Mouse (Mus musculus) CH12.LX (cell line): ENCODE measurements around the gene Pde4d. TPM values are rescaled to one million over a fixed set of nuclear protein-coding genes. Genes with fewer than 3 reads are reported as not detected.

Experiments used
- DNase-seq: peaks from one replicate; pipeline ENCODE4 v3.0.0-alpha.2; 2013; ENCODE audit errors: extremely low read depth
- H3K27ac ChIP-seq: 2 replicates; pipeline ENCODE4 v1.5.1; 2012; ENCODE audit warnings: low read depth, mild to moderate bottlenecking, control low read depth, moderate library complexity; ENCODE audit not compliant: insufficient read depth
- H3K27me3 ChIP-seq: replicated peaks from 2 replicates; pipeline ENCODE3; 2012; ENCODE audit warnings: inconsistent platforms
- H3K36me3 ChIP-seq, 2 experiments: replicated peaks in 1 of 2; 2 replicates each; pipeline versions ENCODE3 to v1.6.1; 2012; ENCODE audit warnings: inconsistent platforms in 1 of 2, low read length in 1 of 2, mild to moderate bottlenecking in 1 of 2, mixed read lengths in 1 of 2, moderate library complexity in 1 of 2; ENCODE audit not compliant: control insufficient read depth in 1 of 2, insufficient read depth in 1 of 2
- H3K4me1 ChIP-seq, 2 experiments: 2 replicates each; pipeline ENCODE4 v1.6.1; 2012; ENCODE audit warnings: inconsistent platforms in 1 of 2, moderate library complexity in 1 of 2; ENCODE audit not compliant: insufficient read depth in 2 of 2, control insufficient read depth in 1 of 2
- H3K4me2 ChIP-seq: 2 replicates; pipeline ENCODE4 v1.6.1; 2012; ENCODE audit warnings: low read depth, mild to moderate bottlenecking, control low read depth; ENCODE audit not compliant: poor library complexity, insufficient read depth, severe bottlenecking
- H3K4me3 ChIP-seq, 3 experiments: fragments of 150-350 bp in 1 of 3; sonication (generic) in 1 of 3; replicated peaks in 1 of 3; 2 replicates each; pipeline versions ENCODE3 to v1.5.1; 2011 to 2012; ENCODE audit warnings: low read depth in 2 of 3, low read length in 2 of 3, mild to moderate bottlenecking in 2 of 3, moderate library complexity in 2 of 3, control low read depth in 1 of 3, improper control_type of control experiment in 1 of 3, inconsistent platforms in 1 of 3, mixed read lengths in 1 of 3; ENCODE audit not compliant: poor library complexity in 1 of 3
- H3K79me2 ChIP-seq: replicated peaks from 2 replicates; pipeline ENCODE4 v1.6.1; 2012; ENCODE audit warnings: mild to moderate bottlenecking, moderate library complexity; ENCODE audit not compliant: control insufficient read depth, poor library complexity, insufficient read depth, severe bottlenecking; ENCODE audit errors: extremely low read depth
- H3K9ac ChIP-seq: 2 replicates; pipeline ENCODE4 v1.6.1; 2012; ENCODE audit warnings: low read depth, mild to moderate bottlenecking, control low read depth, moderate library complexity; ENCODE audit not compliant: insufficient read depth
- H3K9me3 ChIP-seq: replicated peaks from 2 replicates; pipeline ENCODE3; 2012; ENCODE audit warnings: low read length, inconsistent platforms, mixed read lengths
- BHLHE40 ChIP-seq: IDR thresholded peaks from 2 replicates; pipeline ENCODE4 v1.6.1; 2011; ENCODE audit warnings: mild to moderate bottlenecking, low read depth, low read length, improper control_type of control experiment
- CHD2 ChIP-seq: IDR thresholded peaks from 2 replicates; pipeline ENCODE4 v1.6.1; 2011; ENCODE audit warnings: low read length, improper control_type of control experiment
- CTCF ChIP-seq, 2 experiments: IDR thresholded peaks in 1 of 2; conservative IDR thresholded peaks in 1 of 2; 2 replicates each; pipeline ENCODE4 v1.5.1; 2011 to 2012; ENCODE audit warnings: low read depth in 2 of 2, low read length in 2 of 2, improper control_type of control experiment in 1 of 2, inconsistent platforms in 1 of 2, mild to moderate bottlenecking in 1 of 2, moderate library complexity in 1 of 2
- IRF4 ChIP-seq: IDR thresholded peaks from 2 replicates; pipeline ENCODE4 v1.6.1; 2014; ENCODE audit warnings: low read depth, mild to moderate bottlenecking, inconsistent platforms, low read length, improper control_type of control experiment
- JUN ChIP-seq: IDR thresholded peaks from 2 replicates; pipeline ENCODE4 v1.6.1; 2011; ENCODE audit warnings: low read depth, mild to moderate bottlenecking, low read length, improper control_type of control experiment, moderate library complexity; ENCODE audit not compliant: insufficient read depth
- MAFK ChIP-seq: IDR thresholded peaks from 2 replicates; pipeline ENCODE4 v1.6.1; 2011; ENCODE audit warnings: low read length, improper control_type of control experiment; ENCODE audit not compliant: insufficient replicate concordance
- MAX ChIP-seq: IDR thresholded peaks from 2 replicates; pipeline ENCODE4 v1.6.1; 2011; ENCODE audit warnings: low read length, improper control_type of control experiment
- MXI1 ChIP-seq: IDR thresholded peaks from 2 replicates; pipeline ENCODE4 v1.6.1; 2011; ENCODE audit warnings: mild to moderate bottlenecking, low read depth, low read length, improper control_type of control experiment
- NELFE ChIP-seq: IDR thresholded peaks from 2 replicates; pipeline ENCODE4 v1.6.1; 2011; ENCODE audit warnings: low read depth, low read length, improper control_type of control experiment
- PAX5 ChIP-seq: IDR thresholded peaks from 2 replicates; pipeline ENCODE4 v1.6.1; 2012; ENCODE audit warnings: low read length, inconsistent platforms, mixed read lengths
- SIN3A ChIP-seq: IDR thresholded peaks from 2 replicates; pipeline ENCODE4 v1.6.1; 2012; ENCODE audit warnings: low read length, improper control_type of control experiment, inconsistent platforms
- UBTF ChIP-seq: IDR thresholded peaks from 2 replicates; pipeline ENCODE4 v1.6.1; 2012; ENCODE audit warnings: low read depth, mild to moderate bottlenecking, inconsistent platforms, low read length, improper control_type of control experiment, moderate library complexity
- ZKSCAN1 ChIP-seq: IDR thresholded peaks from 2 replicates; pipeline ENCODE4 v1.6.1; 2012; ENCODE audit warnings: low read depth, inconsistent platforms, low read length, improper control_type of control experiment, borderline replicate concordance
- ZNF384 ChIP-seq: IDR thresholded peaks from 2 replicates; pipeline ENCODE4 v1.6.1; 2012; ENCODE audit warnings: low read depth, low read length, improper control_type of control experiment, inconsistent platforms
- dilution Hi-C: fragments of 300-500 bp; cut with MboI; formaldehyde crosslinking; loops from 2 replicates; pipeline ENCODE4 v1.14.3; 2020; ENCODE audit warnings: low sequenced_read_pairs; ENCODE audit not compliant: extremely low pct_unique_long_range_greater_than_20kb, extremely low pct_ligation_motif_present
- in situ Hi-C: fragments of 300-500 bp; cut with MboI; formaldehyde crosslinking; loops from 3 replicates; pipeline ENCODE4 v1.14.3; 2019; ENCODE audit warnings: low sequenced_read_pairs, low pct_ligation_motif_present, low pct_unique_long_range_greater_than_20kb, mixed read lengths
- polyA plus RNA-seq: library from polyadenylated mRNA; unstranded; fragments of >175 nt; gene quantifications from 2 replicates; pipeline ENCODE4 v1.2.1, GENCODE M21; 2012; ENCODE audit warnings: low read depth; ENCODE audit not compliant: insufficient read length
- total RNA-seq, 2 experiments: library from RNA; depleted of rRNA; stranded (reverse); fragments of 300-350 nt in 1 of 2; fragments of >200 nt in 1 of 2; gene quantifications; 2 replicates each; pipeline ENCODE4 v1.2.3; 2012 to 2014

The Pde4d gene
- total and polyA plus RNA-seq, 3 experiments: not detected

GRCm38 (mm10) chr13:109615785-109616281 is 1166.1 kb downstream of the Pde4d start:
- Histone ChIP-seq H3K36me3 (no peaks in the 10 kb centered on the region), H3K27me3 (no peaks in the 10 kb centered on the region), H3K79me2 (no peaks in the 10 kb centered on the region), H3K27ac (no peak overlapping the region), H3K4me3 (no peak overlapping the region), H3K9me3 (peaks cover 55% of the 10 kb centered on the region), H3K4me2 (no peak overlapping the region), H3K4me1 (no peaks in the 10 kb centered on the region), H3K9ac (no peak overlapping the region)
- DNase-seq: no peak
- dilution Hi-C loops: no loop called here
- TF ChIP-seq MAX (no peak), SIN3A (no peak)
- in situ Hi-C loops: no loop called here

GRCm38 (mm10) chr13:109619158-109619657 is 1169.5 kb downstream of the Pde4d start:
- Histone ChIP-seq H3K4me1 (no peaks in the 10 kb centered on the region), H3K79me2 (no peaks in the 10 kb centered on the region), H3K27me3 (no peaks in the 10 kb centered on the region), H3K9me3 (peaks cover 46% of the 10 kb centered on the region), H3K9ac (no peak overlapping the region), H3K27ac (no peak overlapping the region), H3K4me2 (no peak overlapping the region), H3K36me3 (no peaks in the 10 kb centered on the region), H3K4me3 (no peak overlapping the region)
- no peak for DNase-seq
- dilution Hi-C loops (no loop called here), in situ Hi-C loops (no loop called here)
- no peak for TF ChIP-seq PAX5

- no peak for DNase-seq
- dilution Hi-C loops: no loop called here
- Histone ChIP-seq H3K4me3 (no peak overlapping the region), H3K36me3 (no peaks in the 10 kb centered on the region), H3K27ac (no peak overlapping the region), H3K9ac (no peak overlapping the region), H3K27me3 (no peaks in the 10 kb centered on the region), H3K4me1 (no peaks in the 10 kb centered on the region), H3K79me2 (no peaks in the 10 kb centered on the region), H3K9me3 (peaks cover 44% of the 10 kb centered on the region), H3K4me2 (no peak overlapping the region)
- in situ Hi-C loops: no loop called here
- TF ChIP-seq CTCF (conservative IDR thresholded peaks at IDR 0.05 in 1 of 2, IDR thresholded peaks at IDR 0.05 in 1 of 2; ENCODE audit: low read depth in 2 of 2, low read length in 2 of 2) (no peak), CHD2 (no peak), ZKSCAN1 (no peak), MXI1 (no peak), UBTF (no peak), MAFK (no peak), ZNF384 (no peak), JUN (no peak), NELFE (no peak), IRF4 (no peak), BHLHE40 (no peak)
These were observed 1172.5 kb downstream of the Pde4d start for GRCm38 (mm10) chr13:109622207-109622606.
